Mouse (Mus musculus) Muller cell, postnatal 12 days (primary cell): Measurements from ENCODE around the gene Olfr1389.
A peak's percentile ranks its signal among the peaks of the same experiment; 100 is the strongest.
"Not testable (repeated sequence)": the region's sequence is repeated elsewhere in the genome, so short reads cannot be mapped to it uniquely, and the experiment has no call there.

Experiments used
- DNase-seq: peaks from one replicate; pipeline ENCODE4 v3.0.0-alpha.2; 2015; ENCODE audit errors: inconsistent ontology term

Gene Olfr1389

DNA sequence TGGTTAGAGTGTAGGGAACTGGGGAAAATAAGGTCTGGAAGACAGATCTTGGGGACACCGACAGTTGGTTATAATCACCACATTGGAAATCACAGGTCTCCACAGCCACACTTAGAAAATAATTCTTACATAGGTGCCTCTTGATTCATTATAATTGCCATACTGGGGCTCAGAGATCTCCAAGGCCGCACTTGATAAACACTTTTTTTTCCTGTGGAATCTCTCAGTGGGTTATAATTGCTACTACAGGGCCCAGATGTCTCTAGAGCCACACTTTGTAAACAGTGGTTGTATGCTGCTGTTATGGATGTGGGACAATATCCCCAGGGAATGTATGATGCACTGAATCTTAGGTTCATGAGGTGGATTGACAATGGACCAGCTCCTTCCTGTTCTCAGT lies at the start of gene Olfr1389:
Olfr1389 (plus strand) TSS at position 301 of the 400 bp plus-strand sequence.
- DNase-seq, result no peak

DNA sequence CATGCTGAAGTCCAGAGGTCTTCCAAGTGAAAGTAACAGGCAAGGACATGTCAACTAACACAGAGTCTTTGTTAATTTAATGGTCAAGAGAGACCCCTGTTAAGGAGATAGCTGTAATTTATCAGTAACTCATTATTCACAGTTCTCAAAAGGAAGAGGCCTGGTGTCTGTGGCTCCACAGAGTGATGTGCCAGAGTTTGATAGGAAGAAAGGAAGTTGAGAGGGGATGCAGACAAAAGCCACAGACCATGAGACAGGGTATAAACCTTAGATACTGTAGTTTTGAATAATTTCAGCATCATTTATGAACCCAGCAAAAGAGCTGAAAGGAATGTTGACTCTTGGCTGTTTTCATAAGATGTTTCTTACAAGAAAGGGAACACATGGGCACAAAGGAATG lies 39.7 kb upstream of the Olfr1389 start:
- DNase-seq, result no peak

DNA sequence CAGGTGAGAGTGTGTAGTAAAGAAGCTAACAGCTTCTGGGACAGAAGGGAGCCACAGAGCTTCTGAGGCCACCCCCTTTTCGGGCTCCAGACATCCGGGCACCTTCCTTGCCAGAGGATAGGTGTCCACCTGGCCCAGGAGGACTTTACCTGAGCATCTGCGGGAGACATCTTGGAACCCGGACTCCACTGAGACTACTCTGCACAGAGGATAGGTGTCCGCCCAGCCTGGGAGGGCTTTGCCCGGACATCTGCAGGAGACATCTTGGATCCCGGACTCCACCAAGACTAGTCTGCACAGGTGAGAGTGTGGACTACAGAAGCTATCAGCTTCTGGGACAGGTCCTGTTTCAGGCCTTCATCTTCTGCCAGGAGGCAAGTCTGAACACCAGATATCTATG lies 36.7 kb upstream of the Olfr1389 start:
- not testable (repeated sequence) for DNase-seq

DNA sequence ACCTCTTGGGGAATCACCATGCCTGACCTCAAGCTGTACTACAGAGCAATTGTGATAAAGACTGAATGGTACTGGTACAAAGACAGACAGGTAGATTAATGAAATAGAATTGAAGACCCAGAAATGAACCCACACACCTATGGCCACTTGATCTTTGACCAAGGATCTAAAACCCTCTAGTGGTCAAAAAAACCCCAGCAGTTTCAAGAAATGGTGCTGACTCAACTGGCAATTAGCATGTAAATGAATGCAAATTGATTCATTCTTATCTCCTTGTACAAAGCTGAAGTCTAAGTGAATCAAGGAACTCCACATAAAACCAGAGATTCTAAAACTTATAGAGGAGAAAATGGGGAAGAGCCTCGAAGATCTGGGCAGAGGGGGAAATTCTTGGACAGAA lies 30.2 kb upstream of the Olfr1389 start:
- not testable (repeated sequence) for DNase-seq

- DNase-seq, result no peak
These were observed 16.1 kb upstream of the Olfr1389 start for GRCm38 (mm10) chr11:49406784-49407183.

DNA sequence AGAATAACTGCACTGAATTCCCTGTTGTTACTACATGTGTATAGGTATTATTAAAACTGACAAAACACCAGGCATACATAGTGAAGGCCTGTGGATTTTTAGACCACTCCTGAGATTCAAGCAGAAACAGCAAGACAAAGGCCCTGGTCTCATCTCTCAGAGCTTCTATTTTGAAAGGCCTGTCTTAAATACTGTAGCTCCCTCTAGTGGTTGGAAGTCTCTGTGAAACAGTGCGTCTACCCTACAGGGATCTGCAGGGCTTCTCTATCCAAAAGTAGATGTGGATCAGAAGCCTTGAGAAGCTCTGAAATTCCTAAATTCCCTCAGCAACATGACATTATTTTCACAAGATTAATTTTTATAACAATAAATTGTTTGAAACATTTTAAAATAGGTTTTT lies 12.3 kb upstream of the Olfr1389 start:
- DNase-seq, result peak; percentile 19

GRCm38 (mm10) chr11:49425257-49425927 lies 2.5 kb downstream of the Olfr1389 start:
- no peak for DNase-seq

DNA sequence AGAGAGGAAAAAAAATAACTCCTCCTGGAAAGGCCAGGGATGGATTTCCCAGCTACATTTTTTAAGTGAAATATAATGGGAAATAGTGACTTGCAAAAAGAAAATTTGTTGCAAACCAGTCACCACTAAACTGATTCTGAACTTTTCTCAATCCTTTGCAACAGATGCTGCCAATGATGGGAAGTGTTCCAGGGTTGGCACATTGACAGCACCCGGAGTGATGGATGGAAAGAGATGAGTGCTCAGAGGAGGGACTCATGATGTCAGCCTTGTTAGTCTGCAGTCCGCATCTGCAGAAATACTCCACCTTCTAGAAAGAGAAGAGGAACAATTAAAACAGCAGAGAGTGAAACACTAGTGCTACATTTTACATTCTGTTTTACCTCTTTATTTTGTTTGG lies 6.8 kb downstream of the Olfr1389 start:
- peak; percentile 15 for DNase-seq

- DNase-seq, result no peak
These were observed 13.5 kb downstream of the Olfr1389 start, which contains the start of gene Olfr1388 for GRCm38 (mm10) chr11:49436411-49436810. Olfr1388 (plus strand) TSS chr11:49436624.

- no peak for DNase-seq
These were observed 32.2 kb downstream of the Olfr1389 start, which contains the start of gene Olfr1387 for GRCm38 (mm10) chr11:49455043-49455442. Olfr1387 (plus strand) TSS chr11:49455343.

DNA sequence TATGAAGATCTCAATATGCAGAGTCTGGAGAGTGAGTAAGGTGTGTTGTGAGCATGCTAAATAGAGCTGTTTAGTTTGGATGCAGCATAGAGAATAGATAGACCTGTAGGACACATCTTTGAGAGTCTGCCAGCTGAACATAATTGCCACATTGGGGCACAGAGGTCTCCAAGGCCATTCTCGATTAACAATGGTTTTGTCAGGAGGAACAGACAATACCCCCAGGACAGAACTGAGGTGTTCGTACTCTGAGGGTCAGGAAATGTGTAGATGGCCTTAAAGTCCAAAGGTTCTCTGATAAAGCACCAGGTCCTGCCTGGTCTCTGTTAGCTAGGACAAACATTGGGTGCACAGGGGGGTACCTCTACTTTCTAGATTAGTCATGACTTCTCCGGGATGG lies 41.9 kb downstream of the Olfr1389 start, which contains the start of gene Olfr1386:
Olfr1386 (plus strand) TSS at position 301 of the 400 bp plus-strand sequence.
- DNase-seq, result not testable (repeated sequence)
